Mouse (Mus musculus) retina, postnatal 7 days (tissue): ENCODE results near the gene Cipc.

ENCODE experiments used
- DNase-seq: peaks from one replicate; pipeline ENCODE4 v3.0.0-alpha.2; 2012; ENCODE audit warnings: low read depth, low spot score

Gene Cipc

GRCm38 (mm10) chr12:86960138-86960537 is 13.3 kb downstream of the Cipc start:
- DNase-seq = no peak

GRCm38 (mm10) chr12:86960791-86961335 is 14.0 kb downstream of the Cipc start:
- DNase-seq = no peak

- no peak for DNase-seq
These were observed 14.9 kb downstream of the Cipc start for GRCm38 (mm10) chr12:86961589-86962344.

DNA sequence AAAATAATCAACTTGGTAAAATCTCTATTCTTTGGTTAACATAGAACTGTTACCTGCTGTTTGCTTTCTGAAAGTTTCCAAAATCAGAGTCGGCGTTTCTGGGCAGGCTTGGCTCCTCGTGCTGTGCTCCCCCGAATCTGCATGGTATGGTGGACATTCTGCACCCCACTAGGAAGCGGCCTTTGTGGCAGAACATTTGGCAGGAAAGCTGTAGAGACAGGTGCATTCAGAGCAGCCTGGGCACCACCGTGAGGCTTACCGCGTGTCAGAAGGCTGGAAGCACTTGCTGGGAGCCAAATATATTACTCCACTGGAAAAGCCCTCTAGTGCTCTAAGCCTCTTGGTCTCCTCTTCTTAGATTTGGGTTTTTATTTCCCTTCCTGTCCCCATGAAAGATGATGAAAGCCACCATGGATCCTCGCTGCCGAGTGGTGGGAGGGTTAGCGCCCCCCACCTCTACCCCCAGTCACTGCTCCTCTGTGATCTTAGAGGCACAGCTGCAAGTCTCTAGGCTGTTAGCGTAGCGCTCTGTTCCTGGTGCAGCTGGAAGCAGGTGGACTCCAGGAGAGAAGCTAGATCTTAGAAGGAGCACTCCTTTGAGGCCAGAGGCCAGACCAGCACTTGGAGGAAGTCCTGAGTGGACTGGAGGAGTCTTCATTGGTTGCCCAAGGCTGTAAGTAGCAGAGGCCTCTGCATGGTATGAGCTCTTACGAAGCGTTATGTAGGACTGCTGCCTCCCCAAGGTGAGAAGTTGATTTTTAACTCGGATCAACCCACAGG is 17.6 kb downstream of the Cipc start:
- DNase-seq = no peak

DNA sequence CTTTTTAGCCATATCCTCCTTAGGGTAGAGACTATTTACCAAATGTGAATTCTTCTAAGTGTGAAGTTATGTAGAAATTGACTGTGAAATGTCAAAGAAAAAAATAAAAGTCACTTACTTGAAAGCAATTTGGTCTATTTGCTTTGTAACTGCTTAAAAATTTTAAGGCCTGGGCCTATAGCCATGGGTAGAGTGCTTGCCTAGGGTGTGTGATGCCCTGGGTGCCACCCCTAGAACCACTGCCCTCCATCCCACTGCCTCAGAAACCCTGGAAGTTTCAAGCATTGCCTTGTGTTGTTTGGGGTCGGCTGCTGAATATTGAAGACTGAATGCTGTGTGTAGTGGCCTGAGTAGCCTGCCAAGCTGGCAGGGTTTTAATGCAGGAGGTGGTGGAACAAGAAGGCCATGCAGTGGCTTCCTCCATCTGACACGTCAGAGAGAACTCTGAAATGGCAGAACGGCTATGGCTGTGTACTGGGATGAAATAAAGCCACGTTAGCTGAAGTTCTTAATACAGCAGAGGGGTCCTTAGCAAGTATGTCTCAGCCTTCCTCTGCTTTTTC is 18.5 kb downstream of the Cipc start:
- DNase-seq = no peak

- no peak for DNase-seq
These were observed 21.8 kb downstream of the Cipc start for GRCm38 (mm10) chr12:86968468-86969219.

- DNase-seq = no peak
These were observed 22.4 kb downstream of the Cipc start for GRCm38 (mm10) chr12:86969220-86969601.

GRCm38 (mm10) chr12:86971089-86971488 is 24.2 kb downstream of the Cipc start:
- DNase-seq = no peak

- no peak for DNase-seq
These were observed 26.4 kb downstream of the Cipc start for GRCm38 (mm10) chr12:86973216-86973615.

DNA sequence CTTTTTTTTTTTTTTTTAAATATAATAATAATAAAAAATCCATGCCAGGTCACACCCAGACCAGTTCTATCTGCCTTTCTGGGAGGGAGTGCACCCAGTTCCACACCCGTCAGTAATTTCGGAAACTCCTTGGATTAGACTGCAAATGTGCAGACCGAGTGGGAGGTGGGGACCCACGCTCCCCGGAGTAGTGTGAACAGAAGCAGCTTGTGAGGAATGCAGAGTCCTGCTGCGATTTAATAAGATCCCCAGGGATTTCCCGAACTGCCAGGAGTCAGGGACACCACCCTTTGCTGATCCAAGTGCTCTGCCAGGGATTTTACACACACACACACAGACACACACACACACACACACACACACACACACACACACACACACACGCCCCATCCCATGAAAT is 26.9 kb downstream of the Cipc start:
- DNase-seq = no peak

DNA sequence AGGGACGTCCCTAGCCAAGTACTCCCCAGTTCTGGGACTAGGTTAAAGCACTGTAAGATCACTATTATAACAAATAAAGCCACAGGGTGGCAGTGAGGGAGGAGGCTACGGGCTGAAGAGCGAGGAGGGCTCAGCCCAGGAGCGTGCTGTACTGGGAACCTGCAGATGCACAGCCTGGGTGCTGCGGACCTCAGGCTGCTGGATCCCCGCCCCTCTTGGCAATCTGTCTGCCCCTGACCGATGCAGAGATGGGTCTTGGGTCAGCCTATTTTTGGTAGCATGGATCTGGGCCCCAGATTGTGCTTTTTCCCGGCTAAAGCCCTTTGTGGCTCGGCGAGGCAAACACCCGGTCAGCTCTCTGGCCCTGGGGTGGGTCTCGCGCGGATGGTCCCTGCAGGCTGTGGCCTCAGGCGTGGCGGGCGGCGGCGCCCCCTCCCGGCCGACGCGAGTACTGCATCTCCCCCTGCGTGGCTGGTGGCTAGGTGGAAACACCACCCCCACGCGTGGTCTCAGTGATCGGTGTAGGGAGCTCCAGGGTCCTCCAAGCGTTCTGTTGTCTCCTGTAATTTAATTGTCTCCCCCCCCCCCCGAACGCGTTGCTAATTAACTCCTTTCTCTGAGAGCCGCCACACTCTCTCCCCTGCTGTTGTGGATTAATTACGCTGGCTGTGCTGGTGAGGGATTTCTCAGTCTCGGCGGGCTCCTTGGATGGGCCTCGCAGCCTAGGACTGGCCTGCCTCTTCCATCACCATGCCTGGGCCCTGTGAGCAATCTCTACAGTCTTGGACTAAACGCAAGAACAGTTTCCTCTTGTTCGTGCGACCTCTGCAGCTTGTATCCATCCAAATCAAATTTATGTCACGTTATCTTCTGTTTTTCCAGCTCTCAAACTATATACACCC is 27.8 kb downstream of the Cipc start:
- DNase-seq = peak; percentile 48

- no peak for DNase-seq
These were observed 28.9 kb downstream of the Cipc start for GRCm38 (mm10) chr12:86975761-86976160.

DNA sequence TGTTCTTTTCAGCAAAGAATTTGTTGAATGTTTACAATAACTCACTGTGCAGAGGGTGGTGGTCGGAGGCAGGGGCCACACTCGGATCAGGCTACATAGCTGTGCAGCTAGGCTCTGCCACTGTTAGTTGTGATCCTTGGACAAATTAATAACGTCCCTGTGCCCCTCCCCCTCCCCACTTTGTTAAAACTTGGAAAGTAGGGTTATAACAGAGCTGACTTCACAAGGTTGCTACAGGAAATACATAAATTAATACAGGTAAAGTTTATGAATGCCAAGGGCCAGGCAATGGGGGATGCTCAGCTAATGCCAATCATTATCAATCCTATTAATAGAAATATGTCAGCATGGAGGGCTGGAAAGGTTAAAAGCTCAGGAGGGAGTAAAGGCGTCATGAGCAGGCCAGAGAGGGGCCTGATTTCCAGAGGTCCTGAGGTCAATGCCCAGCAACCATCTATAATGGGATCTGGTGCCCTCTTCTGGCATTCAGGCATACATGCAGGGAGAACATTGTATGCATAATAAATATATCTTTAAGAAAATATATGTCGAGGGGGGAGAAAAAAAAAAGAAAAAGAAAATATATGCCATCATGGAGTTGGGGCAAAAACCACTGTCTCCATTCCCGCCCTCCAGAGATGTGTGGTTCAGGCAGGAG is 29.8 kb downstream of the Cipc start:
- DNase-seq = no peak

DNA sequence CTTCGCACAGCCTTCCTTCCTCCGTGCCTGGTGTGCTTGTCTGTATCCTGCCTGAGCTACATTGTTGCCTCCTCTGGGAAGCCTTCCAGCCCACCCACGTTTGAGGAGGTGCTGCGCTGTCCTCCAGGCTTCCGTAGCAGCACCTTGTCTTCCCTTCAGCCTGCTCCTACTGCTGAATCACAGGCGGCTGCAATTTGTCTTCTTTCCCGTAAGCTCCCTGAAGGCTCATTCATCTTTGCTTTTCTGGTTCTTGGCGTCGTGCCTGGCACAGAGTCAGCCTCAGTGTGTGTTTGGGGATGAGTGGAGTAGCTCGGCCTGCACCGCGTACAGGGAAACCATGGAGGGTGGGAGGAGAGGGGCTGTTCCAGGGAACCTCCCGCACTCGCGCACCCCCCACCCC is 31.0 kb downstream of the Cipc start:
- no peak for DNase-seq

DNA sequence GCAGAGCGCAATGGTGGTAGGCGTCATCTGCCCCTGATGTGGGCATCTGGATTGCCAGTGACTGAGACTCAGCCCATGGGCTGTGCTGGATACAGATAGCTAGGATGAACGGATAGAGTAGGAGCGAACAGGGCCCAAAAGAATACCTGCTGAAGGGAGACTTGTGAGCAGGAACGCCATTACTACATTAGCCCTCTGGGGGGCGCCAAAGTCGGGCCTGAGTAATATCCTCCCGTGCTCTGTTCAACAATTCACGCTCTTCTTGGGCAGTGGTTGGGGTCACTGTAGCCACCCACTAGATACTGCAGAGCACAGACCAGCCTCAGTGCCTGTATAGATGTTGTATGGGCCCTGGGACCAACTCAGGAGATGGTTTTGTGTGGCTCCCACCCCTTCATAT is 34.3 kb downstream of the Cipc start:
- no peak for DNase-seq

GRCm38 (mm10) chr12:86983470-86984193 is 36.8 kb downstream of the Cipc start:
- DNase-seq = no peak

GRCm38 (mm10) chr12:86984194-86984555 is 37.3 kb downstream of the Cipc start:
- no peak for DNase-seq

- no peak for DNase-seq
These were observed 39.7 kb downstream of the Cipc start for GRCm38 (mm10) chr12:86986562-86986961.

DNA sequence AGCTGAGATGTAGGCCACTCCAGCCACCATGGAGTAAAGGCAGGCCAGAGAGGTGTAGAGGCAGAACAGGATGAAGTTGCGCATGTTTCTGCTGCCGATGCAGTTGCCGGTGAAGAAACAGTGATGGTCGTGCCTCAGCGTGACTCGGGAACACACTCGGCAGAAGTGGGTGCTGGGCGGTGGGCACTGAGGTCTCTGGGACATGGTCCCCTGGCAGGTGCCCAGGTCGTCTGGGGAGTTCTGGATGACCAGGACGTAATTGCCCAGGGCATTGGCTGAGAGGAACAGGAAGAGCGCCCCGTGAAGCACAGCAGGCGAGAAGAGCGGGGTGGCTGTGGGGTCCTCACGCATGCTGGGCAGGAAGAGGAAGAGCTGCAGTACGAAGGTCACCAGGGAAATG is 41.4 kb downstream of the Cipc start:
- DNase-seq = no peak

DNA sequence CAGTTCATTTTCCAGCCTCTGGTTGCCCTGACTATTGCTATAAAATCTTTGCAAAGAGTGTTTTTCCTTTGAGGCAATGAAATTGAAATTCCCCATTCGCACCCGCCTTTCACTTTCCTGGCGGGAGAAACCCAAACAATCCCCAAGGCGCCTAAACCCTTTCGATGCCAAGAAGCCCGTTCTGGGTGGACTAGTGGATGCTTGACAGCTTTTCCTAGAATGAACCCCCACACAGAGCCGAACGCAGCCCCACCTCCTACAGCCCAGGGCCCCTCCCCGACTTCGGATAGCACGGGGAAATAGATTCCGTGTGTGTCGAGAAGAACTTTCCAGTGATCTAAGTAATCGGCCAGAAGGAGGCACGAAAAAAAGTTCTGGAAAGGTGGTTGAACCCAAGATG is 42.5 kb downstream of the Cipc start:
- DNase-seq = no peak
